Mouse (Mus musculus) stomach, postnatal 0 days (tissue): ENCODE data around the gene Rc3h2. TPM values are rescaled to one million over a fixed set of nuclear protein-coding genes. Genes with fewer than 3 reads are reported as not detected.

Experiments used
- ATAC-seq: fragments of 200-750 bp; cut with Nextera tagmentation; 2 replicates; pipeline ENCODE4 v1.8.0; 2017; ENCODE audit not compliant: low FRiP score, low TSS enrichment
- DNase-seq: peaks from one replicate; pipeline ENCODE4 v3.0.0-alpha.2; 2016; ENCODE audit warnings: low spot score
- H3K27ac ChIP-seq: fragments of 300-500 bp; sonication (generic); replicated peaks from 2 replicates; pipeline ENCODE4 v1.5.1; 2014; ENCODE audit warnings: mild to moderate bottlenecking, control low read depth
- H3K27me3 ChIP-seq: fragments of 300-500 bp; sonication (generic); 2 replicates; pipeline ENCODE4 v1.6.1; 2014; ENCODE audit warnings: low read length; ENCODE audit not compliant: control insufficient read depth, insufficient read depth
- H3K36me3 ChIP-seq: fragments of 300-500 bp; sonication (generic); 2 replicates; pipeline ENCODE4 v1.6.1; 2014; ENCODE audit warnings: low read length, mixed read lengths; ENCODE audit not compliant: control insufficient read depth, insufficient read depth
- H3K4me1 ChIP-seq: fragments of 300-500 bp; sonication (generic); replicated peaks from 2 replicates; pipeline ENCODE4 v1.6.1; 2014; ENCODE audit warnings: antibody characterized with exemption; ENCODE audit not compliant: control insufficient read depth, insufficient read depth
- H3K4me2 ChIP-seq: fragments of 300-500 bp; sonication (generic); replicated peaks from 2 replicates; pipeline ENCODE4 v1.6.1; 2014; ENCODE audit warnings: low read depth, mild to moderate bottlenecking, control low read depth, moderate library complexity
- H3K4me3 ChIP-seq: fragments of 300-500 bp; sonication (generic); 2 replicates; pipeline ENCODE4 v1.5.1; 2014; ENCODE audit warnings: low read depth, low read length, control low read depth
- H3K9ac ChIP-seq: fragments of 300-500 bp; sonication (generic); 2 replicates; pipeline ENCODE4 v1.6.1; 2014; ENCODE audit warnings: mild to moderate bottlenecking, low read length, control low read depth, mixed read lengths
- H3K9me3 ChIP-seq: fragments of 300-500 bp; sonication (generic); 2 replicates; pipeline ENCODE4 v1.6.1; 2016; ENCODE audit warnings: low read length; ENCODE audit not compliant: control insufficient read depth
- CTCF ChIP-seq: IDR thresholded peaks from 2 replicates; pipeline ENCODE4 v1.5.1; 2016; ENCODE audit warnings: antibody characterized with exemption, low read depth, mild to moderate bottlenecking, moderate library complexity
- EP300 ChIP-seq: optimal IDR thresholded peaks from 2 replicates; pipeline ENCODE3; 2016; ENCODE audit warnings: antibody characterized with exemption
- WGBS: fragments of 180-500 bp; shearing (Covaris S2); extraction: QIAGEN DNeasy Blood & Tissue Kit; methylation state at CpG from one replicate; pipeline ENCODE4 v1.1.7; 2014; 5-methylcytosine and 5-hydroxymethylcytosine counted together
- polyA plus RNA-seq: library from polyadenylated mRNA; unstranded; fragments of >200 nt; fragmentation: Nextera tagmentation; extraction: Ambion mirVana; gene quantifications from 2 replicates; pipeline ENCODE4 v1.2.1, GENCODE M21; 2015

Gene Rc3h2
- polyA plus RNA-seq, 1 experiment from 2014 or later, result 5.5 TPM

DNA sequence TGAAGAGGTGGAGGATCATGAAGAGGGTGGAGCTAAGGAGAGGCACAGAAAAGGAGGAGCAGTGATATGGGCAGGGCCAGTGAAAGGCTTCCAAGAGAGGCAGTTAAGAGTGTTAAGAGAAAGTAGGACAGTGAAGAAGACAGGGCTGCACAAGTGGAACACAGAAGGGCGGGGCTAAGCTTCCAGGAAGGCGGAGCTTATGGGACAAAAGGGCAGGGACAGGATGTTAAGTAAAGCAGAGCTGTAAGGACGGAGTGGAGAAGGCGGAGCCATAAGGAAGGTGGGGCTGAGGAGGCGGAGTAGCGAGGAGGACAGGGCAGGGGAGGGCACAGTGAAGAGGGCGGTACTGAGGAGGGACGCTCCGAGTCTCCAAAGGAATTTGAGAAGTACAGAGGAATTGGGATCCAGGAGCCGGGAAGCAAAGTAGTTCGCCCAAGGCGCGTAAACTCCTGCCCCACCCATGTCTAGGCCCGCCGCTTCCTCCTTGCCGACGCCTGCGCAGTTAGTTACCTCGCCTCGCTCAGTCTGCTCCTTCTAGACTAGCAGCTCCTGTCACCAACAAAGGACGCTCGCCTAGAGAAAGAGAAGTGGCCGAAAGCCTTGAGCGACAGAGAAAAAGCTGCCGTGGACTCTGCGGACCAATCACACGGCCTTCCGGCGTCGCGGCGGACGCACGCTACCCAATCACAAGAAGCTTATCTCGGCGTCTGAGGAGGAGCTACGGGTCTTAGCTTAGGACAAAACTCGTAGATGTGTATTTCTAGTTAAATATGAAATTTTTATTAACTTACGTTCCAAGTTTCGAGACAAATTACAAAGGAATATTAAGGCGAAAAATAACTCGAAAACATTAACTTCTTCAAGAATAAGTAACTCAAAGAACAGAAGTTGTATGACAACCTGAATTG lies 63.8 kb downstream of the Rc3h2 start, which contains the start of gene Pdcl:
Gene Pdcl (minus strand): TSS at position 700 of the 908 bp plus-strand sequence.
- ATAC-seq, result peak; percentile 100
- under 1% methylated on average over 42 of the region's 42 CpGs for WGBS
- H3K27ac ChIP-seq, result peak within 1 kb of the TSS; percentile 99
- TF ChIP-seq CTCF (peak; percentile 12; the same call in 1 of the 2 replicates), EP300 (peak; percentile 71)
- H3K4me2 ChIP-seq, result peak within 1 kb of the TSS; percentile 65
- no peaks in the 10 kb centered on the region for H3K4me1 ChIP-seq
- H3K36me3 ChIP-seq, result peaks cover 5% of the 10 kb centered on the region
- no peaks in the 10 kb centered on the region for H3K9me3 ChIP-seq
- peak; percentile 94 for DNase-seq
- H3K9ac ChIP-seq, result peak within 1 kb of the TSS; percentile 87
- peak within 1 kb of the TSS; percentile 67 for H3K4me3 ChIP-seq
- no peaks in the 10 kb centered on the region for H3K27me3 ChIP-seq

DNA sequence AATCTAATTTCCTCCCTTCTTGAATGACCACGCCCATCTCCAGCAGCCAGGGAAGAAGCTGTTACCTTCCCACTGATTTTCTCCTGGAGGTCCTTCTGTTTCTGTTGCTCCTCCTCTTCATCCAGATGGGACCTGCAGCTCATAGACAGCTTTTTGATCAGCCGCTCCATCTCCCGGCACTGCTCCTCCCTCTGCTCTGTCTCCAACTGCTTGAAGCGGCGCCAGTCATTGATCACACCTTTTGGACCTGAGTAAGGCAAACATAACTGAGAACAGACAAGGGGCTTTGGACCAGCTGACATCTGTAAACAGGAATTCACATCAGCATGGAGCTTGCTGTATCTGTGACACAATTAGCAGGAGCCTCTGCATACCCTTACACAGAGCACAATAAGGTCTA lies 67.1 kb downstream of the Rc3h2 start:
- Histone ChIP-seq H3K9me3 (no peaks in the 10 kb centered on the region), H3K4me3 (no peak overlapping the region), H3K27me3 (no peaks in the 10 kb centered on the region), H3K27ac (no peak overlapping the region), H3K4me1 (no peaks in the 10 kb centered on the region), H3K4me2 (no peak overlapping the region), H3K36me3 (peaks cover 21% of the 10 kb centered on the region), H3K9ac (no peak overlapping the region)
- TF ChIP-seq EP300, result no peak
- TF ChIP-seq CTCF, result no peak
- ATAC-seq, result no peak
- no peak for DNase-seq
- 97% methylated on average over 5 of the region's 5 CpGs for WGBS

- Histone ChIP-seq H3K27me3 (no peaks in the 10 kb centered on the region), H3K36me3 (peaks cover 21% of the 10 kb centered on the region), H3K4me1 (no peaks in the 10 kb centered on the region), H3K4me3 (no peak overlapping the region), H3K27ac (no peak overlapping the region), H3K4me2 (no peak overlapping the region), H3K9me3 (no peaks in the 10 kb centered on the region), H3K9ac (no peak overlapping the region)
- DNase-seq, result no peak
- TF ChIP-seq EP300 (no peak), CTCF (no peak)
- 84% methylated on average over 7 of the region's 7 CpGs for WGBS
- ATAC-seq, result 0 out of 2 replicates have a peak, but pooled peaks have one; percentile 4
Observed at GRCm38 (mm10) chr2:37351671-37352070, 71.0 kb downstream of the Rc3h2 start.

DNA sequence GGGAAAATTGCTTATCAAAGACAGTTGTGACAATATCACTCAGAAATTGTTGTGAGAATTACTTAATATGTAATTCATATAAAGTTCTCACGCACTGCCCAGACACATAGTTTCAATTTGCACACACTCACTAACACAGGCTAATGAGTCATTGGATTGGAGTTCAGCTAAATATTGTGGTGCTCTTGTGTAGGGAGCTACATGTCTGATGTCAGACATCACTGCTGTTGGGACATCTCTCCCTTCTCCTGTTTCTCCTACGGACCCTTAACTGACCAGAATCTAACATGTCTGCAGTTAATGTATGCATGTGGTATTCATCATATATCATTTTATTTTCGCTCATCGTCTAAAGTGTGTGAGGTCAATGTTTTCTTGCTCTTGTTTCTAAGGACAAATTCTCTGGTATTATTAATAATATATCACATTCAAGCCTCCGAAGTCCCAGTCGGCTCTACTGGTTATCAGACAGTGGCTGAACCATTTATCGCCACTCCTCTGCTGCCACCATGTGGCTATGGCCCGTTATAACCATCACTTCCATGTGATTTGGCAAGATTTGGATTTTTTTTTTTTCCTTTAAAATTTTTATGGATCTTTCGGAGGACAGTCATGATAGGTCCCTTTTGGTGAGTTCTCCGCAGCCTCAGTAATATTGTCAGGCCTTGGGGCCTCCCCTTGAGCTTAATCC lies 84.1 kb downstream of the Rc3h2 start:
- no peaks in the 10 kb centered on the region for H3K9me3 ChIP-seq
- no peak overlapping the region for H3K27ac ChIP-seq
- no peaks in the 10 kb centered on the region for H3K27me3 ChIP-seq
- no peak overlapping the region for H3K4me2 ChIP-seq
- H3K4me3 ChIP-seq, result no peak overlapping the region
- TF ChIP-seq CTCF (peak; percentile 80), EP300 (no peak)
- WGBS, result 49% methylated on average over 10 of the region's 10 CpGs
- H3K36me3 ChIP-seq, result no peaks in the 10 kb centered on the region
- no peak for ATAC-seq
- peak; percentile 51 for DNase-seq
- H3K9ac ChIP-seq, result no peak overlapping the region
- no peaks in the 10 kb centered on the region for H3K4me1 ChIP-seq

DNA sequence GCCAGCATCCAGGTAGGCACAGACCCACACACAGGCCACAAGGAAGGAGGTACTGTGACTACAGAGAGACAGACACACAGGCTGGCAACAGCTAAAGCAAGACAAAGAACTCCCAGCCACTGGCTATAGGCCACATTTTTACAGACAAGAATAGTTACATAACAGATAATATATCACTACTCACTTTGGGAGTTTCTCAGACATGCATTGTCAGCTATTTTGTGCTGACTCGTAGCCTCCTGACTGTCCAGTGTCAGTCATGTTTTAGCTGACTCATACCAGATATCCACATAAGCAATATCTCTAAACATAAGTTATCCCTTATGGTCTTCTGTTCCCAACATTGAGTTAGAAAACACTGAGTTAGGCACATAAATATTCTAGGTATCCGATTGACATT lies 89.4 kb downstream of the Rc3h2 start:
- DNase-seq, result no peak

GRCm38 (mm10) chr2:37326215-37326614 lies 96.5 kb downstream of the Rc3h2 start, which contains the start of gene Olfr368:
Gene Olfr368 (plus strand): TSS chr2:37326515.
- TF ChIP-seq CTCF, result no peak
- no peak for TF ChIP-seq EP300
- 94% methylated on average over 1 of the region's 1 CpGs for WGBS
- Histone ChIP-seq H3K4me2 (no peak within 1 kb of the TSS), H3K9me3 (no peaks in the 10 kb centered on the region), H3K4me3 (no peak within 1 kb of the TSS), H3K4me1 (no peaks in the 10 kb centered on the region), H3K9ac (no peak within 1 kb of the TSS), H3K27ac (no peak within 1 kb of the TSS), H3K36me3 (no peaks in the 10 kb centered on the region), H3K27me3 (no peaks in the 10 kb centered on the region)
- ATAC-seq (no peak), DNase-seq (no peak)

More for the DNA sequence above, 89.4 kb downstream of the Rc3h2 start:
- 66% methylated on average over 2 of the region's 2 CpGs for WGBS
- TF ChIP-seq CTCF (no peak), EP300 (no peak)
- H3K27ac ChIP-seq, result no peak overlapping the region
- ATAC-seq, result no peak
- no peak overlapping the region for H3K4me3 ChIP-seq
- H3K4me2 ChIP-seq, result no peak overlapping the region
- H3K9me3 ChIP-seq, result no peaks in the 10 kb centered on the region
- H3K27me3 ChIP-seq, result no peaks in the 10 kb centered on the region
- no peaks in the 10 kb centered on the region for H3K36me3 ChIP-seq
- H3K9ac ChIP-seq, result no peak overlapping the region
- no peaks in the 10 kb centered on the region; the same call in 1 of the 2 replicates for H3K4me1 ChIP-seq

Other genes starting within 250 kb of the Rc3h2 start
- gene Olfr365, start 234.7 kb downstream of the Rc3h2 start, polyA plus RNA-seq, result not detected in 2 replicates
- not detected in 2 replicates for gene Olfr366, start 211.3 kb downstream of the Rc3h2 start, polyA plus RNA-seq
- gene Olfr368, start 96.4 kb downstream of the Rc3h2 start, polyA plus RNA-seq, result not detected in 2 replicates
- gene Pdcl, start 63.6 kb downstream of the Rc3h2 start, polyA plus RNA-seq, result 26.8 and 27.1 TPM in 2 replicates
- 1.7 and 1.9 TPM in 2 replicates for gene Zbtb26, start 20.2 kb upstream of the Rc3h2 start, polyA plus RNA-seq
- 3.1 and 3.2 TPM in 2 replicates for gene Zbtb6, start 20.3 kb upstream of the Rc3h2 start, polyA plus RNA-seq
- 17.3 and 17.4 TPM in 2 replicates for gene Rabgap1, start 20.4 kb upstream of the Rc3h2 start, polyA plus RNA-seq
- 0.29 and 0.69 TPM in 2 replicates for gene Gpr21, start 93.4 kb upstream of the Rc3h2 start, polyA plus RNA-seq